Mouse (Mus musculus): ENCODE results near the gene Usp13.

DNA sequence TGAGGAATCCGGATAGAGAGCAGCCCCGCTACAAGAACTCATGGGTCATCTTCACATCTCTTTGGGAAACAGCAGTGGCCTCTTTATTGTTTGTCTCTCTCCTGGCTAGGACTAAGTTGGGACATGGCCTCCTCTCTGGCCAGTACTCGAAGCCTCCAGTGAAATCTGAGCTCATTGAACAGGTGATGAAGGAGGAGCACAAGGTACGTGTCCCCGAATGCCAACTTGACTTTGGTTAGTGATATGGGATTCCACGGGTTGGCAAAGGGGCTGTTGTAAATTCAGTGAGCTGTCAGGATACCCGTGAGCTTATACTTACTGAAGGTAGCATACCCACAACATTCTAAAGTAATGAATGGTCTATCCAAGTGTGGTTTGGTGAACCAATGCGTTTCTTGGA is 69.0 kb downstream of the Usp13 start:
- no peak for TF ChIP-seq CTCF (IDR thresholded peaks at IDR 0.05; ENCODE audit: extremely low read depth, insufficient read length, insufficient replicate concordance, low read depth, low read length)
- TF ChIP-seq POLR2A (IDR thresholded peaks at IDR 0.05; ENCODE audit: low read depth, low read length): no peak

Measured in small intestine, adult 2 months (tissue).